In genomic region chr15:32691021-32691420, GRCm38 (mm10) we compare ENCODE assay signal across 25 mouse cellular contexts.
DNase-seq lines count a peak whose midpoint lies in the region; ATAC-seq lines count a peak whose summit lies in the region.
"Had no signal": no experiment of that assay in that cellular context is flagged by ENCODE, and none has a peak within 500 bp of the region (broad histone marks: within the 10 kb centered on the region; RNA-seq: fewer than 3 reads in every experiment).

No protein-coding gene starts in this region.

- intact Hi-C loops in left cerebral cortex, postnatal 14 days (cut with DNase I) = no loop called here
- intact Hi-C loops in left cerebral cortex, postnatal 4 days (cut with DNase I) = no loop called here

- H3K9ac ChIP-seq in forebrain, embryonic 15.5 days (replicated peaks) = no peak overlapping the region
- no peak overlapping the region for H3K9ac ChIP-seq in forebrain, embryonic 11.5 days (ENCODE audit: low read length)
- no peak overlapping the region for H3K9ac ChIP-seq in forebrain, embryonic 16.5 days (replicated peaks; ENCODE audit: low read depth, low read length)
- H3K9ac ChIP-seq: embryonic facial prominence, embryonic 12.5 days; hindbrain, embryonic 12.5 days; liver, embryonic 15.5 days; lung, embryonic 15.5 days had no signal

- H3K9me3 ChIP-seq in forebrain, embryonic 15.5 days = no peaks in the 10 kb centered on the region
- no peaks in the 10 kb centered on the region for H3K9me3 ChIP-seq in forebrain, embryonic 11.5 days (ENCODE audit: control insufficient read depth, low read length)
- no peaks in the 10 kb centered on the region for H3K9me3 ChIP-seq in forebrain, embryonic 16.5 days (ENCODE audit: control insufficient read depth, low read length)
- H3K9me3 ChIP-seq: embryonic facial prominence, embryonic 12.5 days; hindbrain, embryonic 12.5 days; limb, embryonic 10.5 days; liver, embryonic 15.5 days; lung, embryonic 15.5 days had no signal

- DNase-seq in forebrain, embryonic 11.5 days (ENCODE audit: low spot score) = no peak
- DNase-seq in left cerebral cortex, postnatal 14 days (ENCODE audit: low spot score in 2 of 2) = peak; percentile 14 to 25
- DNase-seq in left cerebral cortex, postnatal 4 days = no peak
- peak; percentile 58 for DNase-seq in telencephalon, adult 2 months (ENCODE audit: low read depth, low spot score)
- DNase-seq: adrenal gland, postnatal 25 days; cerebellum, adult 11-12 months; cerebellum, postnatal 14 days; gastrocnemius, postnatal 36 days; heart, adult 2 months; kidney, postnatal 25 days; liver; right cerebral cortex, postnatal 14 days; spleen, adult 18-20 months; thymus, postnatal 25 days had no signal

- no peak overlapping the region for H3K27ac ChIP-seq in forebrain, embryonic 15.5 days (replicated peaks)
- H3K27ac ChIP-seq in forebrain, embryonic 11.5 days (ENCODE audit: low read depth, low read length) = no peak overlapping the region
- H3K27ac ChIP-seq in forebrain, embryonic 16.5 days (ENCODE audit: low read length) = no peak overlapping the region
- H3K27ac ChIP-seq: embryonic facial prominence, embryonic 12.5 days; heart, adult 2 months; hindbrain, embryonic 12.5 days; left cerebral cortex, adult 2 months; limb, embryonic 10.5 days; liver, embryonic 15.5 days; lung, embryonic 15.5 days; macrophage had no signal

- H3K27me3 ChIP-seq in forebrain, embryonic 15.5 days = no peaks in the 10 kb centered on the region
- H3K27me3 ChIP-seq in forebrain, embryonic 11.5 days (ENCODE audit: control insufficient read depth, insufficient read depth, low read length) = no peaks in the 10 kb centered on the region
- no peaks in the 10 kb centered on the region for H3K27me3 ChIP-seq in forebrain, embryonic 16.5 days (replicated peaks; ENCODE audit: control insufficient read depth, insufficient read depth, low read length)
- H3K27me3 ChIP-seq: embryonic facial prominence, embryonic 12.5 days; hindbrain, embryonic 12.5 days; liver, embryonic 15.5 days; lung, embryonic 15.5 days had no signal

- no peak overlapping the region for H3K4me2 ChIP-seq in forebrain, embryonic 15.5 days (replicated peaks)
- no peak overlapping the region for H3K4me2 ChIP-seq in forebrain, embryonic 11.5 days (ENCODE audit: low read depth, low read length, severe bottlenecking)
- no peak overlapping the region for H3K4me2 ChIP-seq in forebrain, embryonic 16.5 days (ENCODE audit: low read length)
- H3K4me2 ChIP-seq: embryonic facial prominence, embryonic 12.5 days; hindbrain, embryonic 12.5 days; liver, embryonic 15.5 days; lung, embryonic 15.5 days had no signal

- peak; percentile 89 for ATAC-seq in forebrain, embryonic 15.5 days (replicated peaks)
- ATAC-seq in forebrain, embryonic 11.5 days (replicated peaks; ENCODE audit: low FRiP score) = no peak
- peak; percentile 96 for ATAC-seq in forebrain, embryonic 16.5 days
- no peak for ATAC-seq in erythroid progenitor cell, adult 5-6 weeks (replicated peaks; ENCODE audit: low FRiP score, poor library complexity, severe bottlenecking)
- ATAC-seq: intestine, postnatal 0 days had no signal

- no peak overlapping the region for H3K4me3 ChIP-seq in forebrain, embryonic 15.5 days
- no peak overlapping the region for H3K4me3 ChIP-seq in forebrain, embryonic 11.5 days (ENCODE audit: low read depth, low read length)
- H3K4me3 ChIP-seq in forebrain, embryonic 16.5 days (replicated peaks; ENCODE audit: low read length) = no peak overlapping the region
- H3K4me3 ChIP-seq: embryonic facial prominence, embryonic 12.5 days; heart, adult 2 months; hindbrain, embryonic 12.5 days; left cerebral cortex, adult 2 months; limb, embryonic 10.5 days; liver, embryonic 15.5 days; lung, embryonic 15.5 days had no signal

- H3K36me3 ChIP-seq in forebrain, embryonic 15.5 days = peaks cover 3% of the 10 kb centered on the region; the same call in 1 of the 2 replicates
- no peaks in the 10 kb centered on the region for H3K36me3 ChIP-seq in forebrain, embryonic 11.5 days (ENCODE audit: control insufficient read depth, insufficient read depth, low read length)
- no peaks in the 10 kb centered on the region for H3K36me3 ChIP-seq in forebrain, embryonic 16.5 days (ENCODE audit: control insufficient read depth, insufficient read depth)
- H3K36me3 ChIP-seq: hindbrain, embryonic 12.5 days; liver, embryonic 15.5 days; lung, embryonic 15.5 days had no signal

- H3K4me1 ChIP-seq in forebrain, embryonic 15.5 days = peaks cover 11% of the 10 kb centered on the region; the same call in 1 of the 2 replicates
- H3K4me1 ChIP-seq in forebrain, embryonic 11.5 days (replicated peaks; ENCODE audit: control insufficient read depth, insufficient read depth, low read length) = no peaks in the 10 kb centered on the region
- peaks cover 6% of the 10 kb centered on the region for H3K4me1 ChIP-seq in forebrain, embryonic 16.5 days (replicated peaks; ENCODE audit: control insufficient read depth, insufficient read depth, low read length)
- H3K4me1 ChIP-seq: embryonic facial prominence, embryonic 12.5 days; hindbrain, embryonic 12.5 days; liver, embryonic 15.5 days; lung, embryonic 15.5 days had no signal

Comparison
In these comparisons a context has a peak if more than half of its experiments do, and no peak if none do; other contexts are left out.
1. ATAC-seq: peak in forebrain, embryonic 15.5 days (single experiment) and forebrain, embryonic 16.5 days (single experiment); none in forebrain, embryonic 11.5 days (single experiment) and erythroid progenitor cell, adult 5-6 weeks (single experiment).
2. DNase-seq: peak in left cerebral cortex, postnatal 14 days (2 of 2) and telencephalon, adult 2 months (single experiment); none in forebrain, embryonic 11.5 days (single experiment) and left cerebral cortex, postnatal 4 days (single experiment).